In the genomic region with DNA sequence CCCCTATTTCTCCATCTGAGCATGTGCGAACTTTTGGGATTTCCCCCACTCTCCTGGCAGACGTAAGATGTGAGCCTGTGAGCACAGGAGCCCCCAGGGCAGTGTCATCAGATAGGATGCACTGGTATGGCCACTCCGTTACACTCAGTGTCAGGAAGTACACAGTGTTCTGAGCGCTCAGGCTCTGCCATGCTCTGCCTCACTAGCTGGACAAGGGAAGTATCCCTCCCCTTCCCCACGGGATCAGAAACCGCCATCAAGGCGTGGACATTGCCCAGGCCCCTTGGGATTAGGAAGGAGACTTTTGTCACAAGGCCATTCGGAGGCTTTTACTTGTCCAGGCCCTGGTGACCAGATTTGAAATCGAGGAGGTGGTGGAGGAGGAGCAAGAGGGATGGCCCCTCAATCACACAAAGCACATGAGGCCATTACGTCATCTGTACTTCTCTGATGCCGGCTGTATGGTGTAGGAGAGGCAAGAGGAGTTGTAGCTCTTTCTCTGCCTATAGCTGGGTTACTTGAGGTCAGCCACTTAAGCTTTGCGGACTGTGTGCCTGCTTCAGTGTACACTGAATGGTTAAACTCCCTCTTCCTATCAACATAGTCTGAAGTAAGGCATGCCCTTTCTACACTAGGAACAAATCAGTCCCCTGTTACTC, we compare ENCODE assay signal across 11 mouse cellular contexts.
DNase-seq lines count a peak whose midpoint lies in the region; ATAC-seq and TF ChIP-seq lines count a peak whose summit lies in the region.
"Had no signal": no experiment of that assay in that cellular context is flagged by ENCODE, and none has a peak within 500 bp of the region (broad histone marks: within the 10 kb centered on the region; RNA-seq: fewer than 3 reads in every experiment).

No protein-coding gene starts in this region.

- H3K27me3 ChIP-seq in lung, embryonic 15.5 days: no peaks in the 10 kb centered on the region
- no peaks in the 10 kb centered on the region for H3K27me3 ChIP-seq in kidney, embryonic 16.5 days (ENCODE audit: insufficient read depth, low read length)
- no peaks in the 10 kb centered on the region for H3K27me3 ChIP-seq in midbrain, embryonic 16.5 days (ENCODE audit: control insufficient read depth, insufficient read depth, low read depth, low read length)

- ATAC-seq in lung, embryonic 15.5 days (ENCODE audit: borderline replicate concordance, extremely low read depth, low FRiP score, low TSS enrichment): peak; percentile 50; the same call in 1 of the 2 replicates
- ATAC-seq in kidney, embryonic 16.5 days (ENCODE audit: low FRiP score, low TSS enrichment): 0 out of 2 replicates have a peak, but pooled peaks have one; percentile 57
- ATAC-seq in midbrain, embryonic 16.5 days: no peak

- no peak overlapping the region for H3K27ac ChIP-seq in lung, embryonic 15.5 days
- no peak overlapping the region for H3K27ac ChIP-seq in kidney, embryonic 16.5 days (ENCODE audit: low read length)
- H3K27ac ChIP-seq in midbrain, embryonic 16.5 days (ENCODE audit: low read length): peak overlapping the region; percentile 47
- H3K27ac ChIP-seq in gastrocnemius, adult 2 months: no peak overlapping the region

- intact Hi-C loops in gastrocnemius, adult 2 months (cut with DNase I): no loop called here

- TF ChIP-seq CTCF in gastrocnemius, adult 2 months (IDR thresholded peaks at IDR 0.05): no peak

- H3K4me3 ChIP-seq in lung, embryonic 15.5 days: no peak overlapping the region
- no peak overlapping the region for H3K4me3 ChIP-seq in kidney, embryonic 16.5 days (ENCODE audit: low read length)
- no peak overlapping the region for H3K4me3 ChIP-seq in midbrain, embryonic 16.5 days (ENCODE audit: low read depth, low read length)
- no peak overlapping the region for H3K4me3 ChIP-seq in gastrocnemius, adult 2 months

- 61% methylated on average over 12 of the region's 12 CpGs for WGBS in lung, embryonic 15.5 days
- 56% methylated on average over 12 of the region's 12 CpGs for WGBS in kidney, embryonic 16.5 days
- WGBS in midbrain, embryonic 16.5 days: 52% methylated on average over 12 of the region's 12 CpGs

- H3K9ac ChIP-seq in lung, embryonic 15.5 days: no peak overlapping the region
- H3K9ac ChIP-seq in kidney, embryonic 16.5 days (replicated peaks; ENCODE audit: low read length): no peak overlapping the region
- H3K9ac ChIP-seq in midbrain, embryonic 16.5 days (ENCODE audit: low read depth, low read length): no peak overlapping the region

- peak; percentile 28 for DNase-seq in adrenal gland, postnatal 10 days
- DNase-seq in adrenal gland, postnatal 25 days: no peak
- DNase-seq in lung, postnatal 4 days: no peak
- no peak for DNase-seq in left cerebral cortex, adult 11 months (ENCODE audit: low spot score)
- no peak for DNase-seq in gastrocnemius, adult 2 months
- DNase-seq: cerebellum, postnatal 25 days; gastrocnemius, postnatal 14 days; thymus, postnatal 25 days had no signal

- H3K4me1 ChIP-seq in lung, embryonic 15.5 days: peaks cover 16% of the 10 kb centered on the region; the same call in 1 of the 2 replicates
- peaks cover 15% of the 10 kb centered on the region; the same call in 1 of the 2 replicates for H3K4me1 ChIP-seq in kidney, embryonic 16.5 days (ENCODE audit: insufficient read depth, low read length)
- H3K4me1 ChIP-seq in midbrain, embryonic 16.5 days (ENCODE audit: control insufficient read depth, insufficient read depth, low read length): peaks cover 28% of the 10 kb centered on the region

- peaks cover 13% of the 10 kb centered on the region for H3K36me3 ChIP-seq in lung, embryonic 15.5 days
- H3K36me3 ChIP-seq in kidney, embryonic 16.5 days (ENCODE audit: insufficient read depth, low read length): peaks cover 5% of the 10 kb centered on the region; the same call in 1 of the 2 replicates
- H3K36me3 ChIP-seq in midbrain, embryonic 16.5 days (ENCODE audit: control insufficient read depth, insufficient read depth, low read length): no peaks in the 10 kb centered on the region; the same call in 1 of the 2 replicates

- no peaks in the 10 kb centered on the region for H3K9me3 ChIP-seq in lung, embryonic 15.5 days
- no peaks in the 10 kb centered on the region for H3K9me3 ChIP-seq in kidney, embryonic 16.5 days (ENCODE audit: low read length)
- H3K9me3 ChIP-seq in midbrain, embryonic 16.5 days (replicated peaks; ENCODE audit: control insufficient read depth, low read length, poor library complexity, severe bottlenecking): no peaks in the 10 kb centered on the region

- H3K4me2 ChIP-seq in lung, embryonic 15.5 days: no peak overlapping the region
- no peak overlapping the region for H3K4me2 ChIP-seq in kidney, embryonic 16.5 days (replicated peaks; ENCODE audit: low read depth, low read length)
- H3K4me2 ChIP-seq in midbrain, embryonic 16.5 days (ENCODE audit: low read length): no peak overlapping the region
